Mouse (Mus musculus) kidney, adult 8-10 months (tissue): ENCODE results near the gene Il4i1.

Source experiments
- DNase-seq, 2 experiments: peaks; one replicate each; pipeline ENCODE4 v3.0.0; 2022

The Il4i1 gene

GRCm38 (mm10) chr7:44819863-44820262, 3.7 kb downstream of the Il4i1 start:
- DNase-seq, result peak in 1 of 2 experiments; percentile 0

- peak in 1 of 2 experiments; percentile 0 for DNase-seq
Measured at GRCm38 (mm10) chr7:44820525-44820924, 4.3 kb downstream of the Il4i1 start.

- peak in 1 of 2 experiments; percentile 1 for DNase-seq
Measured at GRCm38 (mm10) chr7:44821666-44822448, 5.7 kb downstream of the Il4i1 start.

GRCm38 (mm10) chr7:44823409-44823808, 7.2 kb downstream of the Il4i1 start:
- DNase-seq, result no peak

- DNase-seq, result peak; percentile 62 to 79
Measured at GRCm38 (mm10) chr7:44824872-44825271, 8.7 kb downstream of the Il4i1 start.

- no peak for DNase-seq
Measured at GRCm38 (mm10) chr7:44826771-44827170, 10.6 kb downstream of the Il4i1 start.

GRCm38 (mm10) chr7:44828706-44829105, 12.5 kb downstream of the Il4i1 start:
- no peak for DNase-seq

- no peak for DNase-seq
Measured at GRCm38 (mm10) chr7:44832763-44833162, 16.6 kb downstream of the Il4i1 start.

- DNase-seq, result no peak
Measured at GRCm38 (mm10) chr7:44835373-44836015, 19.3 kb downstream of the Il4i1 start.

- no peak for DNase-seq
Measured at GRCm38 (mm10) chr7:44836016-44836404, 19.8 kb downstream of the Il4i1 start.

- no peak for DNase-seq
Measured at GRCm38 (mm10) chr7:44836423-44837053, 20.4 kb downstream of the Il4i1 start.

- no peak for DNase-seq
Measured at GRCm38 (mm10) chr7:44838073-44838472, 21.9 kb downstream of the Il4i1 start.

- no peak for DNase-seq
Measured at GRCm38 (mm10) chr7:44839171-44839490, 22.9 kb downstream of the Il4i1 start.

GRCm38 (mm10) chr7:44839491-44840191, 23.5 kb downstream of the Il4i1 start:
- DNase-seq, result no peak

- DNase-seq, result no peak
Measured at GRCm38 (mm10) chr7:44840426-44840825, 24.2 kb downstream of the Il4i1 start.

- DNase-seq, result no peak
Measured at GRCm38 (mm10) chr7:44841825-44842463, 25.8 kb downstream of the Il4i1 start.

GRCm38 (mm10) chr7:44845006-44845405, 28.8 kb downstream of the Il4i1 start:
- DNase-seq, result no peak

- no peak for DNase-seq
Measured at GRCm38 (mm10) chr7:44846804-44847203, 30.6 kb downstream of the Il4i1 start.

GRCm38 (mm10) chr7:44847772-44848171, 31.6 kb downstream of the Il4i1 start:
- no peak for DNase-seq

GRCm38 (mm10) chr7:44848561-44849415, 32.6 kb downstream of the Il4i1 start, which contains the start of the genes Akt1s1 and Tbc1d17:
Gene Akt1s1 (plus strand): TSS chr7:44848991.
Gene Tbc1d17 (minus strand): TSS chr7:44849079.
- peak; percentile 100 for DNase-seq

- peak; percentile 91 to 92 for DNase-seq
Measured at GRCm38 (mm10) chr7:44849416-44850111, 33.4 kb downstream of the Il4i1 start.
